Mouse (Mus musculus): Measurements from ENCODE around the gene St6galnac3. TPM values are rescaled to one million over a fixed set of nuclear protein-coding genes. Genes with fewer than 3 reads are reported as not detected.

St6galnac3 gene
- polyA plus RNA-seq, 1 experiment from 2014 or later: 23.2 TPM

GRCm38 (mm10) chr3:153334152-153334825 lies 390.7 kb downstream of the St6galnac3 start:
- no peaks in the 10 kb centered on the region for H3K4me1 ChIP-seq (ENCODE audit: control insufficient read depth, insufficient read depth, low read length)
- ATAC-seq (no peak), DNase-seq (ENCODE audit: low spot score) (no peak)
- H3K27ac ChIP-seq (ENCODE audit: low read depth, low read length): no peak overlapping the region
- H3K9ac ChIP-seq (ENCODE audit: low read length): no peak overlapping the region
- no peaks in the 10 kb centered on the region for H3K36me3 ChIP-seq (ENCODE audit: control insufficient read depth, insufficient read depth, low read length)
- no peak overlapping the region for H3K4me2 ChIP-seq (ENCODE audit: low read length)
- no peaks in the 10 kb centered on the region for H3K27me3 ChIP-seq (replicated peaks; ENCODE audit: control insufficient read depth, insufficient read depth, low read length)
- 81% methylated on average over 5 of the region's 5 CpGs for WGBS
- H3K4me3 ChIP-seq (ENCODE audit: low read depth, low read length): no peak overlapping the region
- H3K9me3 ChIP-seq (replicated peaks; ENCODE audit: control insufficient read depth, low read length): no peaks in the 10 kb centered on the region

- Histone ChIP-seq H3K36me3 (ENCODE audit: control insufficient read depth, insufficient read depth, low read length) (no peaks in the 10 kb centered on the region), H3K27me3 (replicated peaks; ENCODE audit: control insufficient read depth, insufficient read depth, low read length) (no peaks in the 10 kb centered on the region), H3K4me3 (ENCODE audit: low read depth, low read length) (no peak overlapping the region), H3K27ac (ENCODE audit: low read depth, low read length) (no peak overlapping the region), H3K4me2 (ENCODE audit: low read length) (no peak overlapping the region), H3K9ac (ENCODE audit: low read length) (no peak overlapping the region), H3K4me1 (ENCODE audit: control insufficient read depth, insufficient read depth, low read length) (no peaks in the 10 kb centered on the region), H3K9me3 (replicated peaks; ENCODE audit: control insufficient read depth, low read length) (no peaks in the 10 kb centered on the region)
- DNase-seq (ENCODE audit: low spot score): no peak
- WGBS: 78% methylated on average over 3 of the region's 3 CpGs
- no peak for ATAC-seq
Measured at GRCm38 (mm10) chr3:153324307-153324706, 400.7 kb downstream of the St6galnac3 start.

GRCm38 (mm10) chr3:153323446-153323845 lies 401.5 kb downstream of the St6galnac3 start:
- Histone ChIP-seq H3K4me2 (ENCODE audit: low read length) (no peak overlapping the region), H3K27me3 (replicated peaks; ENCODE audit: control insufficient read depth, insufficient read depth, low read length) (no peaks in the 10 kb centered on the region), H3K9ac (ENCODE audit: low read length) (no peak overlapping the region), H3K9me3 (replicated peaks; ENCODE audit: control insufficient read depth, low read length) (no peaks in the 10 kb centered on the region), H3K4me1 (ENCODE audit: control insufficient read depth, insufficient read depth, low read length) (no peaks in the 10 kb centered on the region), H3K36me3 (ENCODE audit: control insufficient read depth, insufficient read depth, low read length) (no peaks in the 10 kb centered on the region), H3K27ac (ENCODE audit: low read depth, low read length) (no peak overlapping the region), H3K4me3 (ENCODE audit: low read depth, low read length) (no peak overlapping the region)
- ATAC-seq: no peak
- WGBS: 89% methylated on average over 8 of the region's 8 CpGs
- no peak for DNase-seq (ENCODE audit: low spot score)

GRCm38 (mm10) chr3:153313583-153313982 lies 411.4 kb downstream of the St6galnac3 start:
- 91% methylated on average over 5 of the region's 9 CpGs for WGBS
- Histone ChIP-seq H3K27me3 (replicated peaks; ENCODE audit: control insufficient read depth, insufficient read depth, low read length) (no peaks in the 10 kb centered on the region), H3K4me1 (ENCODE audit: control insufficient read depth, insufficient read depth, low read length) (no peaks in the 10 kb centered on the region), H3K27ac (ENCODE audit: low read depth, low read length) (no peak overlapping the region), H3K9ac (ENCODE audit: low read length) (no peak overlapping the region), H3K36me3 (ENCODE audit: control insufficient read depth, insufficient read depth, low read length) (no peaks in the 10 kb centered on the region), H3K9me3 (replicated peaks; ENCODE audit: control insufficient read depth, low read length) (no peaks in the 10 kb centered on the region), H3K4me2 (ENCODE audit: low read length) (no peak overlapping the region), H3K4me3 (ENCODE audit: low read depth, low read length) (no peak overlapping the region)
- DNase-seq (ENCODE audit: low spot score) (no peak), ATAC-seq (no peak)

- 88% methylated on average over 9 of the region's 9 CpGs for WGBS
- no peaks in the 10 kb centered on the region for H3K9me3 ChIP-seq (replicated peaks; ENCODE audit: control insufficient read depth, low read length)
- DNase-seq (ENCODE audit: low spot score) (no peak), ATAC-seq (no peak)
- H3K4me2 ChIP-seq (ENCODE audit: low read length): no peak overlapping the region
- H3K9ac ChIP-seq (ENCODE audit: low read length): no peak overlapping the region
- no peaks in the 10 kb centered on the region for H3K27me3 ChIP-seq (replicated peaks; ENCODE audit: control insufficient read depth, insufficient read depth, low read length)
- H3K27ac ChIP-seq (ENCODE audit: low read depth, low read length): no peak overlapping the region
- no peaks in the 10 kb centered on the region for H3K4me1 ChIP-seq (ENCODE audit: control insufficient read depth, insufficient read depth, low read length)
- no peak overlapping the region for H3K4me3 ChIP-seq (ENCODE audit: low read depth, low read length)
- no peaks in the 10 kb centered on the region for H3K36me3 ChIP-seq (ENCODE audit: control insufficient read depth, insufficient read depth, low read length)
Measured at GRCm38 (mm10) chr3:153313167-153313566, 411.8 kb downstream of the St6galnac3 start.

- Histone ChIP-seq H3K4me3 (ENCODE audit: low read depth, low read length) (no peak overlapping the region), H3K9me3 (replicated peaks; ENCODE audit: control insufficient read depth, low read length) (no peaks in the 10 kb centered on the region), H3K27me3 (replicated peaks; ENCODE audit: control insufficient read depth, insufficient read depth, low read length) (no peaks in the 10 kb centered on the region), H3K4me1 (ENCODE audit: control insufficient read depth, insufficient read depth, low read length) (no peaks in the 10 kb centered on the region), H3K27ac (ENCODE audit: low read depth, low read length) (no peak overlapping the region), H3K9ac (ENCODE audit: low read length) (no peak overlapping the region), H3K4me2 (ENCODE audit: low read length) (no peak overlapping the region), H3K36me3 (ENCODE audit: control insufficient read depth, insufficient read depth, low read length) (no peaks in the 10 kb centered on the region)
- ATAC-seq: no peak
- DNase-seq (ENCODE audit: low spot score): no peak
- 91% methylated on average over 3 of the region's 3 CpGs for WGBS
Measured at GRCm38 (mm10) chr3:153312006-153312405, 413.0 kb downstream of the St6galnac3 start.

GRCm38 (mm10) chr3:153308379-153308778 lies 416.6 kb downstream of the St6galnac3 start:
- Histone ChIP-seq H3K27me3 (replicated peaks; ENCODE audit: control insufficient read depth, insufficient read depth, low read length) (no peaks in the 10 kb centered on the region), H3K9me3 (replicated peaks; ENCODE audit: control insufficient read depth, low read length) (no peaks in the 10 kb centered on the region), H3K4me2 (ENCODE audit: low read length) (no peak overlapping the region), H3K36me3 (ENCODE audit: control insufficient read depth, insufficient read depth, low read length) (no peaks in the 10 kb centered on the region), H3K4me3 (ENCODE audit: low read depth, low read length) (no peak overlapping the region), H3K27ac (ENCODE audit: low read depth, low read length) (no peak overlapping the region), H3K9ac (ENCODE audit: low read length) (no peak overlapping the region), H3K4me1 (ENCODE audit: control insufficient read depth, insufficient read depth, low read length) (no peaks in the 10 kb centered on the region)
- WGBS: 85% methylated on average over 4 of the region's 4 CpGs
- no peak for ATAC-seq
- no peak for DNase-seq (ENCODE audit: low spot score)

- H3K27ac ChIP-seq (ENCODE audit: low read depth, low read length): no peak overlapping the region
- H3K9me3 ChIP-seq (replicated peaks; ENCODE audit: control insufficient read depth, low read length): no peaks in the 10 kb centered on the region
- H3K4me1 ChIP-seq (ENCODE audit: control insufficient read depth, insufficient read depth, low read length): no peaks in the 10 kb centered on the region
- ATAC-seq (no peak), DNase-seq (ENCODE audit: low spot score) (no peak)
- no peaks in the 10 kb centered on the region for H3K36me3 ChIP-seq (ENCODE audit: control insufficient read depth, insufficient read depth, low read length)
- no peak overlapping the region for H3K4me3 ChIP-seq (ENCODE audit: low read depth, low read length)
- no peak overlapping the region for H3K9ac ChIP-seq (ENCODE audit: low read length)
- no peaks in the 10 kb centered on the region for H3K27me3 ChIP-seq (replicated peaks; ENCODE audit: control insufficient read depth, insufficient read depth, low read length)
- 85% methylated on average over 3 of the region's 3 CpGs for WGBS
- no peak overlapping the region for H3K4me2 ChIP-seq (ENCODE audit: low read length)
Measured at GRCm38 (mm10) chr3:153305153-153305552, 419.8 kb downstream of the St6galnac3 start.

GRCm38 (mm10) chr3:153302376-153302775 lies 422.6 kb downstream of the St6galnac3 start:
- DNase-seq (ENCODE audit: low spot score) (no peak), ATAC-seq (no peak)
- no peaks in the 10 kb centered on the region for H3K27me3 ChIP-seq (replicated peaks; ENCODE audit: control insufficient read depth, insufficient read depth, low read length)
- no peak overlapping the region for H3K4me3 ChIP-seq (ENCODE audit: low read depth, low read length)
- no peaks in the 10 kb centered on the region for H3K4me1 ChIP-seq (ENCODE audit: control insufficient read depth, insufficient read depth, low read length)
- H3K27ac ChIP-seq (ENCODE audit: low read depth, low read length): no peak overlapping the region
- H3K9me3 ChIP-seq (replicated peaks; ENCODE audit: control insufficient read depth, low read length): no peaks in the 10 kb centered on the region
- no peaks in the 10 kb centered on the region for H3K36me3 ChIP-seq (ENCODE audit: control insufficient read depth, insufficient read depth, low read length)
- no peak overlapping the region for H3K9ac ChIP-seq (ENCODE audit: low read length)
- no peak overlapping the region for H3K4me2 ChIP-seq (ENCODE audit: low read length)
- WGBS: 90% methylated on average over 7 of the region's 7 CpGs

Measured in forebrain, embryonic 14.5 days (tissue).